Mouse (Mus musculus): ENCODE results near the gene Ascl3. TPM values are rescaled to one million over a fixed set of nuclear protein-coding genes. Genes with fewer than 3 reads are reported as not detected.
A peak's percentile ranks its signal among the peaks of the same experiment; 100 is the strongest.

Gene Ascl3
- not detected in 2 replicates for polyA plus RNA-seq (2015; fragmentation: Nextera tagmentation; extraction: Ambion mirVana)

- H3K27ac ChIP-seq (replicated peaks) = no peak within 1 kb of the TSS
- WGBS = 92% methylated on average over 5 of the region's 5 CpGs
- ATAC-seq (replicated peaks) = no peak
Measured at GRCm38 (mm10) chr7:109731626-109732025, at the start of gene Ascl3. Gene Ascl3 (minus strand): TSS chr7:109731726.

DNA sequence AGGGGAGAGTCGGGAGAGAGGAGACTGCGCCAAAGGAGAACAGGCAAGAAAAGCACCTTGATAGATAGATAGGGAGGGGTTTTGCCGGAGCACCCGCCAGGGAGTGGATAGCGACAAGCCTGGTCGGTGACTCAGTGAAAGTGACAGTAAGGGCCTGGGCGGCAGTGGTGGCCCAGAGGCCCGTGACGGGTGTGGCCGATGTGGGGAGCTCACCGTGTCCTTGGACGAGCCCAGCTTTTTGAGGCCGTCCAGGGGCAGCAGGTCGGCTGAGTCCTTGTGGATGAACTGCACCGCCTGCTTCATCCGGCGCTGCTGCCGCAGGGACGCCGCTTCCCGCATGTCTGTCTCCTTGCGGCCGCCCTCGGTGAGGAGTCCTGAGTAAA, 49.6 kb upstream of the Ascl3 start:
- 1% methylated on average over 24 of the region's 24 CpGs for WGBS
- H3K9ac ChIP-seq (replicated peaks) = peak overlapping the region; percentile 48
- H3K9me3 ChIP-seq = no peaks in the 10 kb centered on the region
- no peak overlapping the region for H3K27ac ChIP-seq (replicated peaks)
- ATAC-seq (replicated peaks) = peak; percentile 47; the same call in 1 of the 2 replicates
- peak overlapping the region; percentile 58 for H3K4me3 ChIP-seq
- peak overlapping the region; percentile 98 for H3K4me2 ChIP-seq (replicated peaks)
- peaks cover 37% of the 10 kb centered on the region for H3K27me3 ChIP-seq
- H3K36me3 ChIP-seq = no peaks in the 10 kb centered on the region
- H3K4me1 ChIP-seq = peaks cover 26% of the 10 kb centered on the region

More at GRCm38 (mm10) chr7:109731626-109732025, at the start of gene Ascl3:
- Histone ChIP-seq H3K4me2 (replicated peaks) (no peak within 1 kb of the TSS), H3K4me3 (no peak within 1 kb of the TSS), H3K27me3 (no peaks in the 10 kb centered on the region), H3K9me3 (no peaks in the 10 kb centered on the region), H3K9ac (replicated peaks) (no peak within 1 kb of the TSS), H3K36me3 (peaks cover 14% of the 10 kb centered on the region), H3K4me1 (no peaks in the 10 kb centered on the region)

DNA sequence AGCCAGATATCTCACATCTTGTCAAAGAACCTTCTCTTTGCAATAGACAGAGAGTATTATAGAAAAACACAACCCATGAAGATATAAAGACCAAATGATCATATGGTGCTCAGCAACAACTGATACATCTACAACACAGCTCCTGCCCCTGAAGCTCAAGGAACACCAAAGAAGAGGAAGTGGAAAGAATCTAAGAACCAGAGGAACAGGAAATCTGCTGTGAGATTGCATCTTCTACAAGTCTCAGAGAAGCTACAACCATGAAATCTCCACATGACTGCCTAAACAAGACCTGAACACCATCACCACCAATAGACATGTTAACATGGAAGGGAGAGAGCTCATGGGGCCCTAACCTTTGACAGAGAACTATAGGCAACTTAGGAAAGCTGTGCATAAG, 40.7 kb upstream of the Ascl3 start:
- Histone ChIP-seq H3K27me3 (no peaks in the 10 kb centered on the region), H3K27ac (replicated peaks) (no peak overlapping the region), H3K4me1 (no peaks in the 10 kb centered on the region), H3K4me3 (no peak overlapping the region), H3K9me3 (no peaks in the 10 kb centered on the region), H3K9ac (replicated peaks) (no peak overlapping the region), H3K4me2 (replicated peaks) (no peak overlapping the region), H3K36me3 (no peaks in the 10 kb centered on the region)
- no peak for ATAC-seq (replicated peaks)

- no peak overlapping the region for H3K4me2 ChIP-seq (replicated peaks)
- 56% methylated on average over 2 of the region's 2 CpGs for WGBS
- no peak overlapping the region for H3K4me3 ChIP-seq
- H3K9me3 ChIP-seq = no peaks in the 10 kb centered on the region
- no peaks in the 10 kb centered on the region for H3K36me3 ChIP-seq
- no peaks in the 10 kb centered on the region for H3K27me3 ChIP-seq
- ATAC-seq (replicated peaks) = no peak
- H3K27ac ChIP-seq (replicated peaks) = no peak overlapping the region
- H3K9ac ChIP-seq (replicated peaks) = no peak overlapping the region
- peaks cover 4% of the 10 kb centered on the region; the same call in 1 of the 2 replicates for H3K4me1 ChIP-seq
Measured at GRCm38 (mm10) chr7:109768699-109769383, 37.3 kb upstream of the Ascl3 start.

DNA sequence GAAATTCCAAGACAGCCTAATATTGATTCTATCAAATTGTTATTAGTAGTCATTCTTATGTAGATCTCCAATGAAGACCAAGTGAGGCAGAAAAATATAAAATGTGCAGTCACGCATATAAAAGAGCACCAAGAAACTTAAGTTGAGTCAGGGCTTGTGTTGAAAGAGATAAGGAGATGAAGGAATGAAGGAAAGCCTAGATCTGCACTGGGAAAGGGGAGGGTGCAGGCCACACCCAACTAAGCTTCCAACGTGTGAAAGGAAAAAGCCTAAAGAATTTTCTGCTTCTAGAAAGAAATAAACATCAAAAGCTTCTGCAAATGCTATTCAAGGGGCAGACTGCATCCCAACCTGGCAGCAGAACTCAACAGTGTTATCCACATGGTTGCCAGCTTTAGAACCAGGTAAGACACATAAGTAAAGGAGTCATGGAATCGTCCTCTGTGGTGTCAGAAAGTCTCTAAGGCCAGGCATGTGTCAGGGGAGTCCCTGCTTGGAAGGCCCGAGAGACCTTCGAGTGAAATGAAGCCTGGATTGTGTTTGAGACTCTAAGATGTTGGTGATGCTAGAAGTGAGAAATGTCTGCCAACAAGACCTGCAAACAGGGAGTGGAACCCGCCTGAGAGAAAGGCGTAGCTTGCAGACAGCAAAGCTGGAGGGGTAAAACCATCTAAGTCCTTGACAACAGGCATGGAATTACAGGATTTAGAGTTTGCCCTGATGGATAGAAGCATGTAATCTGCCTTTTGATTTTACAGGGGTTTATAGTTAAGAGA, 36.2 kb upstream of the Ascl3 start:
- Histone ChIP-seq H3K36me3 (no peaks in the 10 kb centered on the region), H3K4me1 (peaks cover 11% of the 10 kb centered on the region), H3K27ac (replicated peaks) (no peak overlapping the region), H3K9ac (replicated peaks) (no peak overlapping the region), H3K4me2 (replicated peaks) (no peak overlapping the region), H3K27me3 (no peaks in the 10 kb centered on the region), H3K9me3 (no peaks in the 10 kb centered on the region), H3K4me3 (no peak overlapping the region)
- WGBS = 87% methylated on average over 7 of the region's 7 CpGs
- ATAC-seq (replicated peaks) = no peak

DNA sequence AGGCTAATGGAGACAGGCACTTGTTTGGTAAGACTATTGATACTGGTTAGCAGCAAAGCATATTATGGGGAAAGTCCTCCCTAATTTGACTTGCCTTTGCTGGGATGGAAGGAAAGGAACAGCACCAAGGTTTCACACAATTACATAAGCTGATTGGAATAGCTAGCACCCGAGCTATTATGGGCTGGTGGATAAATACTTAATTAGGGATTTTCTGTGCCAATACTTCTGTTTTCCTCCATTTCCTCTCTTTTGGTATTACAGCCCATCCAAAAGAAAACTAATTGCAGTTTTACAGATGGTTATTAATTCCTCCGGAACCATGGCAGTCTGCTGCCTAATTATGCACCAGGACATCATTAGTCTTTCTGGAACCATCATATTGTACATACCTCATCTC, 32.5 kb upstream of the Ascl3 start:
- WGBS = 24% methylated on average over 2 of the region's 2 CpGs
- Histone ChIP-seq H3K36me3 (no peaks in the 10 kb centered on the region), H3K4me1 (peaks cover 11% of the 10 kb centered on the region), H3K4me3 (no peak overlapping the region), H3K27me3 (no peaks in the 10 kb centered on the region), H3K9me3 (no peaks in the 10 kb centered on the region), H3K4me2 (replicated peaks) (no peak overlapping the region), H3K9ac (replicated peaks) (no peak overlapping the region), H3K27ac (replicated peaks) (peak overlapping the region; percentile 29; the same call in 1 of the 2 replicates)
- ATAC-seq (replicated peaks) = peak; percentile 53; the same call in 1 of the 2 replicates

DNA sequence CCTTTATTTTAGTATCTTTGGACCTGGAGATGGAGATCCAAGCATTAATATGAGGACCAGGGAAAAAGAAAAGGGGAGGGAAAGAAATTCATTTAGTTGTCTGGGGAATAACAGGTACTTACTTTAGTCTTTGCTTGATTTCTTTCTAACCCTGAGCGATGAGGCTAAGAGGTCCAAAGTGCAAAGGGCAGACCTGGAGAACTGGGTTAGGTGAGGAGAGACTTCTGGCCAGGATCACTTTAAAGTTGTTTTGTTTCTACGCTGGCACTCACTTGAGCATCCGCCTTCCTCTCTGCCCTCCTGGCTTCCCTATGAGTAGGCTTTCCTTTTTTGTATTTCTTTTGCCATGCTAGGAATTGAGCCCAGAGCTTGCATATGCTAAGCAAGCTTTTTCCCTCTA, 24.8 kb upstream of the Ascl3 start:
- WGBS = 90% methylated on average over 3 of the region's 3 CpGs
- Histone ChIP-seq H3K9me3 (no peaks in the 10 kb centered on the region), H3K27me3 (no peaks in the 10 kb centered on the region), H3K27ac (replicated peaks) (no peak overlapping the region), H3K4me1 (peaks cover 20% of the 10 kb centered on the region), H3K36me3 (no peaks in the 10 kb centered on the region), H3K4me2 (replicated peaks) (no peak overlapping the region), H3K9ac (replicated peaks) (no peak overlapping the region), H3K4me3 (no peak overlapping the region)
- no peak for ATAC-seq (replicated peaks)

GRCm38 (mm10) chr7:109754034-109754433, 22.5 kb upstream of the Ascl3 start:
- Histone ChIP-seq H3K9me3 (no peaks in the 10 kb centered on the region), H3K4me3 (no peak overlapping the region), H3K36me3 (no peaks in the 10 kb centered on the region), H3K4me1 (peaks cover 27% of the 10 kb centered on the region), H3K9ac (replicated peaks) (no peak overlapping the region), H3K27me3 (no peaks in the 10 kb centered on the region), H3K27ac (replicated peaks) (no peak overlapping the region), H3K4me2 (replicated peaks) (no peak overlapping the region)
- ATAC-seq (replicated peaks) = no peak
- 92% methylated on average over 8 of the region's 8 CpGs for whole genome bisulfite sequencing

DNA sequence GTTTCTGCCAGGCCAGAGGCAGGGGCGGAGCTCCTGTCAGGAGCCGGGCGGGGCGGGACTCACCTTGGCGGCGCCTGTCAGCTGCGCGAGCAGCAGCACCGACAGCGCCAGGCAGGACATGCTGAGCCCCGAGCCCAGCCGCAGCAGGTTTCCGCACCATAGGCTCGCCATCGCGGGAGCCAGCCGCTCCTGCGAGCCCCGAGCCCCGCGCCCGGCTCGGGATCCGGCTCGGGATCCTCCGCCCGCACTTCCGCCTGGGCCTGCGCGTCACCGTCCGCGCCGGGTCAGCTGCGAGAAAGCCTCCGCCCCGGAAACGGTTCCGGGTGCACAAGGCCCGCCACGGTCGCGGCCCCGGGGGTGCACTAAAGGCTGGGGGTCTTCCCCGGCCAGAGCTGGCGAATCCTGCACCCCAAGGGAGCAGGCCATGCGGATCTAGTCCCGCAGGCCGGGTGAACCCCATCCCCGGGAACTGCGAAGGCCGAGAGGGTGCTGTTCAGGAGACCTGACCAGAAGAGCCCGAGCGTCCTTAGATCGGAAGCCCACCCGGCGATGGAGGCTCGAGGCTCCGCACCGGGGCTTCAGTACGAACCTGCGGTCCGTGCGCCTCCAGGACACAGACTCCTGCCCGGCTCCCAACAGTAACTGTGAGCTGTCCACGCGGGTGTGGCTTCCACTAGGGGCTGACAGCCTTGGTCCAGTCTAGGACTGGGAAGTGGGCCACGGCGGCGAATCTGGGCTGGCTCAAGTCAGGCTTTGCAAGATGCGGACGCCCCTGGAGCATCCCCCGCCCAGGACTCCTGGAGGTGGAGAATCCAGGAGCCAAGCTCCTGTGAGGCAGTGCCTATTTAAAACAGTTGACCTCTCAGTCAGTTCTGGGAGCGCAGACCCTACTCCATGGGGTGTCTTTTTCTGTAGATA, 20.7 kb upstream of the Ascl3 start, which contains the start of gene Tmem9b:
TSS of gene Tmem9b (minus strand) at position 868 of the 918 bp plus-strand sequence.
- Histone ChIP-seq H3K4me1 (peaks cover 27% of the 10 kb centered on the region), H3K4me3 (peak within 1 kb of the TSS; percentile 89), H3K9ac (replicated peaks) (peak within 1 kb of the TSS; percentile 83), H3K9me3 (no peaks in the 10 kb centered on the region), H3K36me3 (no peaks in the 10 kb centered on the region), H3K4me2 (replicated peaks) (peak within 1 kb of the TSS; percentile 86), H3K27me3 (no peaks in the 10 kb centered on the region), H3K27ac (replicated peaks) (peak within 1 kb of the TSS; percentile 77)
- under 1% methylated on average over 72 of the region's 74 CpGs for WGBS
- peak; percentile 91 for ATAC-seq (replicated peaks)

- ATAC-seq (replicated peaks) = peak; percentile 79
Measured at GRCm38 (mm10) chr7:109751427-109752007, 20.0 kb upstream of the Ascl3 start.

DNA sequence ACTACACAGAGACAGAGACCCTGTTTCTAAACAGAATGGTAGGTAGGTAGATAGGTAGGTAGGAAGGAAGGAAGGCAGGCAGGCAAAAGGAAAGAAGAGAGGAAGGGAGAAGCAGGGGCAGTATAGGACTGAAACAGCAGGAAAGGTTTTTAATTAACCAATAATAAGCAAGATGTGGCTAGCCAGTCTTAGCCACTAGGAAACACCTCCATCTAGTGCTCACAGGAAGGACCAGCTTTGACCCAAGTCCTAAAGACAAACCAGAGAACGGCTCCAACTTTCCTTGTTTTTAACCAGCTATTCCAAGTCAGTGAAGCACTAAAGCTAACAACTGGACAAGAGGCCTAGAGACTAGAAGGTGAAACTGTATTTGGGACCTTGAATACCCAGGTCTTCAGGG, 16.2 kb upstream of the Ascl3 start:
- ATAC-seq (replicated peaks) = no peak
- no peak overlapping the region for H3K27ac ChIP-seq (replicated peaks)
- no peak overlapping the region for H3K4me2 ChIP-seq (replicated peaks)
- H3K4me1 ChIP-seq = peaks cover 13% of the 10 kb centered on the region
- H3K9ac ChIP-seq (replicated peaks) = no peak overlapping the region
- no peaks in the 10 kb centered on the region for H3K27me3 ChIP-seq
- no peaks in the 10 kb centered on the region for H3K9me3 ChIP-seq
- H3K4me3 ChIP-seq = no peak overlapping the region
- H3K36me3 ChIP-seq = peaks cover 31% of the 10 kb centered on the region
- 57% methylated on average over 1 of the region's 1 CpGs for WGBS

More at GRCm38 (mm10) chr7:109751427-109752007, 20.0 kb upstream of the Ascl3 start:
- 0 out of 2 replicates have a peak, but pooled peaks cover under 1% of the 10 kb centered on the region for H3K36me3 ChIP-seq
- peak overlapping the region; percentile 89 for H3K4me3 ChIP-seq
- peak overlapping the region; percentile 77 for H3K27ac ChIP-seq (replicated peaks)
- 3% methylated on average over 13 of the region's 13 CpGs for WGBS
- H3K4me2 ChIP-seq (replicated peaks) = peak overlapping the region; percentile 86
- peak overlapping the region; percentile 83 for H3K9ac ChIP-seq (replicated peaks)
- peaks cover 27% of the 10 kb centered on the region for H3K4me1 ChIP-seq
- H3K9me3 ChIP-seq = no peaks in the 10 kb centered on the region
- H3K27me3 ChIP-seq = no peaks in the 10 kb centered on the region

Measured in forebrain, embryonic 15.5 days (tissue).